Mouse (Mus musculus) hindbrain, embryonic 16.5 days (tissue): ENCODE measurements around the gene Rab20. TPM values are rescaled to one million over a fixed set of nuclear protein-coding genes. Genes with fewer than 3 reads are reported as not detected.
A peak's percentile ranks its signal among the peaks of the same experiment; 100 is the strongest.

Experiments used
- ATAC-seq: fragments of 200-750 bp; cut with Nextera tagmentation; 2 replicates; pipeline ENCODE4 v1.8.0; 2017; ENCODE audit warnings: moderate TSS enrichment, moderate library complexity
- H3K27ac ChIP-seq: fragments of 300-500 bp; sonication (generic); 2 replicates; pipeline ENCODE4 v1.5.1; 2014; ENCODE audit warnings: low read depth, mild to moderate bottlenecking, control low read depth, low read length, moderate library complexity
- H3K27me3 ChIP-seq: fragments of 300-500 bp; sonication (generic); replicated peaks from 2 replicates; pipeline ENCODE4 v1.6.1; 2014; ENCODE audit warnings: low read length; ENCODE audit not compliant: control insufficient read depth, insufficient read depth
- H3K36me3 ChIP-seq: fragments of 300-500 bp; sonication (generic); 2 replicates; pipeline ENCODE4 v1.6.1; 2014; ENCODE audit warnings: mild to moderate bottlenecking, low read length, moderate library complexity, mixed read lengths; ENCODE audit not compliant: control insufficient read depth, insufficient read depth
- H3K4me1 ChIP-seq: fragments of 300-500 bp; sonication (generic); 2 replicates; pipeline ENCODE4 v1.6.1; 2014; ENCODE audit warnings: low read depth, low read length; ENCODE audit not compliant: control insufficient read depth, insufficient read depth
- H3K4me2 ChIP-seq: fragments of 300-500 bp; sonication (generic); 2 replicates; pipeline ENCODE4 v1.6.1; 2014; ENCODE audit warnings: mild to moderate bottlenecking, low read length, control low read depth, moderate library complexity
- H3K4me3 ChIP-seq: fragments of 300-500 bp; sonication (generic); 2 replicates; pipeline ENCODE4 v1.5.1; 2014; ENCODE audit warnings: mild to moderate bottlenecking, low read length, control low read depth, moderate library complexity
- H3K9ac ChIP-seq: fragments of 300-500 bp; sonication (generic); 2 replicates; pipeline ENCODE4 v1.6.1; 2014; ENCODE audit warnings: low read depth, mild to moderate bottlenecking, control low read depth, low read length, moderate library complexity
- H3K9me3 ChIP-seq: fragments of 300-500 bp; sonication (generic); 2 replicates; pipeline ENCODE4 v1.6.1; 2014; ENCODE audit warnings: mild to moderate bottlenecking, low read length, moderate library complexity; ENCODE audit not compliant: control insufficient read depth
- WGBS: fragments of 180-500 bp; shearing (Covaris S2); extraction: QIAGEN DNeasy Blood & Tissue Kit; methylation state at CpG from one replicate; pipeline ENCODE4 v1.1.7; 2014; 5-methylcytosine and 5-hydroxymethylcytosine counted together
- polyA plus RNA-seq: library from polyadenylated mRNA; unstranded; fragments of >200 nt; fragmentation: Nextera tagmentation; extraction: Ambion mirVana; gene quantifications from 2 replicates; pipeline ENCODE4 v1.2.1, GENCODE M21; 2015

Gene Rab20
- polyA plus RNA-seq, 1 experiment from 2014 or later: 1.5 TPM

GRCm38 (mm10) chr8:11430688-11431087 lies 47.8 kb downstream of the Rab20 start:
- no peak for ATAC-seq
- Histone ChIP-seq H3K36me3 (no peaks in the 10 kb centered on the region), H3K9ac (no peak overlapping the region), H3K4me3 (no peak overlapping the region), H3K4me1 (no peaks in the 10 kb centered on the region), H3K9me3 (no peaks in the 10 kb centered on the region), H3K27me3 (no peaks in the 10 kb centered on the region), H3K27ac (no peak overlapping the region), H3K4me2 (no peak overlapping the region)
- WGBS: 60% methylated on average over 5 of the region's 5 CpGs

DNA sequence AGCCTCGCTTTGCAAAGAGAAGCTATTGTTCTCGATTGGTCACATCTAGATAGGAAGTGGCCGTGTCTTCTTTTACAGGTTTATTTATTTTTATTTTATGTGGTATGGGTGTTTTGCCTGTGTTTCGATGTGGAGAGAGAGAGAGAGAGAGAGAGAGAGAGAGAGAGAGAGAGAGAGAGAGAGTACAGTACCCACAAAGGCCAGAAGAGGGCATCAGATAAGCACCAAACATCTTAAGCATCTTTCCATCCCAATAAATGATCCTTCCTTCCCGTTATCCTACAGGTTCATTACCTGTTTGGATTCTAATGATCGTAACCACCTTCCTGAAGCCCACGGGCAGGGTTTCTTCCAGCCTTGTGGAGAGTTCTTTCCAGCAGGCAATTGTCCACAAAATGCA lies 55.4 kb downstream of the Rab20 start:
- Histone ChIP-seq H3K27ac (no peak overlapping the region), H3K4me3 (no peak overlapping the region), H3K4me1 (peaks cover 6% of the 10 kb centered on the region; the same call in 1 of the 2 replicates), H3K9me3 (no peaks in the 10 kb centered on the region), H3K36me3 (no peaks in the 10 kb centered on the region; the same call in 1 of the 2 replicates), H3K9ac (no peak overlapping the region), H3K27me3 (no peaks in the 10 kb centered on the region), H3K4me2 (no peak overlapping the region)
- ATAC-seq: no peak
- WGBS: 54% methylated on average over 7 of the region's 7 CpGs

DNA sequence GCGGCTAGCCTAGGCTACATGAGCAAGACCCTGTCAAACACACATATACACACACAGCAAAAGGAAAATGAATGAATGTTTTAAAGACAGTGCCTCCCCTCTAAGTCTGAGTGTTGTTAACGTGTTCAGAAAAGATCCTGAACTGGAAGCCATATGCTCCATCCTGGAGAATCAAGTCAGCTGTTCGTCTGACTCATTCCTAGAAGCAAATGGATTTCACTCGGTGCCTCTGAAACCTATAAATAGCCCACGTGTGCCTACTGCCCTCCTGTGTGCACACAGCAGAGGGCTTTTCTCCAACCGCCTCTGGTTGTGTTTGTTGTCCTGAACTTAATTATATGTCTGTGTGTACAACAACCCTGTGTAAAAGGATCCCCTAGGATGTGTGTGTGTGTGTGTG lies 56.5 kb downstream of the Rab20 start:
- Histone ChIP-seq H3K9me3 (no peaks in the 10 kb centered on the region), H3K36me3 (no peaks in the 10 kb centered on the region; the same call in 1 of the 2 replicates), H3K9ac (no peak overlapping the region), H3K4me2 (no peak overlapping the region), H3K27me3 (no peaks in the 10 kb centered on the region), H3K4me3 (no peak overlapping the region), H3K4me1 (peaks cover 11% of the 10 kb centered on the region; the same call in 1 of the 2 replicates), H3K27ac (no peak overlapping the region)
- ATAC-seq: no peak
- WGBS: 83% methylated on average over 6 of the region's 6 CpGs

DNA sequence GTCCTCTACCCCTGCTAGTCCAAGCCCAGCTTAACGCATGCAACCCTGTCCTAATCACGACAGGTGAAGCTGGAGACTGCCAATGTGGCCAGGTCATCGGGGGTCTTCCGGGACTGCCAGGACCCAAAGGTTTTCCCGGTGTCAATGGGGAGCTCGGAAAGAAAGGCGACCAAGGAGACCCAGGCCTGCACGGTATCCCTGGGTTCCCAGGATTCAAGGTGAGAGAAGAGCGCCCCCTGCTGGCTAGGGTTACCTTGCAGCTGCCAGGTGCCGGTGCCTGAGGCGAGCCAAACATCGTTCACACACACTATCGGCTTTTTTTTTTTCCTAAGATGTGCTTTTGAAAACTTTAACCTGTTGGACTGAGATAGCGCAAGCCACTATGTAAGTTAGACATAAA lies 57.4 kb downstream of the Rab20 start:
- no peak overlapping the region for H3K9ac ChIP-seq
- no peaks in the 10 kb centered on the region; the same call in 1 of the 2 replicates for H3K36me3 ChIP-seq
- no peaks in the 10 kb centered on the region for H3K9me3 ChIP-seq
- H3K4me2 ChIP-seq: no peak overlapping the region
- no peak overlapping the region for H3K4me3 ChIP-seq
- no peaks in the 10 kb centered on the region for H3K27me3 ChIP-seq
- no peak overlapping the region for H3K27ac ChIP-seq
- WGBS: 48% methylated on average over 14 of the region's 14 CpGs
- H3K4me1 ChIP-seq: peaks cover 11% of the 10 kb centered on the region; the same call in 1 of the 2 replicates
- ATAC-seq: no peak

GRCm38 (mm10) chr8:11419645-11420044 lies 58.9 kb downstream of the Rab20 start:
- Histone ChIP-seq H3K9ac (no peak overlapping the region), H3K4me2 (no peak overlapping the region), H3K36me3 (no peaks in the 10 kb centered on the region; the same call in 1 of the 2 replicates), H3K9me3 (no peaks in the 10 kb centered on the region), H3K4me3 (no peak overlapping the region), H3K27ac (no peak overlapping the region; the same call in 1 of the 2 replicates), H3K4me1 (peaks cover 12% of the 10 kb centered on the region), H3K27me3 (no peaks in the 10 kb centered on the region)
- 6% methylated on average over 2 of the region's 2 CpGs for WGBS
- ATAC-seq: peak; percentile 53

- H3K36me3 ChIP-seq: no peaks in the 10 kb centered on the region; the same call in 1 of the 2 replicates
- no peak overlapping the region for H3K9ac ChIP-seq
- ATAC-seq: peak; percentile 88
- H3K4me2 ChIP-seq: peak overlapping the region; percentile 16; the same call in 1 of the 2 replicates
- peak overlapping the region; percentile 66 for H3K27ac ChIP-seq
- peaks cover 16% of the 10 kb centered on the region for H3K4me1 ChIP-seq
- H3K27me3 ChIP-seq: no peaks in the 10 kb centered on the region
- H3K4me3 ChIP-seq: no peak overlapping the region
- no peaks in the 10 kb centered on the region for H3K9me3 ChIP-seq
- WGBS: 35% methylated on average over 6 of the region's 6 CpGs
Observed at GRCm38 (mm10) chr8:11419232-11419631, 59.3 kb downstream of the Rab20 start.

DNA sequence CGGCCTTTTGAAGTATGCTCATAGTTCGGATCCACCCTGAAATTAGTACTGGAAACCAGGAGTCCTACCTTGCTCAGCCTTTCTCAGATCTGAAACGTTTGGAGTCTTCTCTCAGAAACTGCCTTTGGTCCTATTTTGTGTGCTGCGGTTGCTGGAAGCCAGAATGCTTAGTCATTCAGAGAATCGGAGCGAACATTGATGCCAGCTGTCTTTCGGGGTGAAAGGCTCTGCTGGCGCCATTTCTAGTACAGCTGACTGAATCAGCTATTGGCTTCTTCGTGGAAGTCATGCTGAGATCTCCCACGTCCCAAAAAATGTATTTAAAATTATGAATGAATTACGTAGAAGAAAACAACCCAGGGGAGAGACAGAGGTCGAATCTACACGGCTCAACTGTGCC lies 60.7 kb downstream of the Rab20 start:
- no peak for ATAC-seq
- 53% methylated on average over 13 of the region's 13 CpGs for WGBS
- no peak overlapping the region for H3K4me3 ChIP-seq
- H3K4me2 ChIP-seq: no peak overlapping the region
- H3K27me3 ChIP-seq: no peaks in the 10 kb centered on the region
- no peak overlapping the region for H3K9ac ChIP-seq
- H3K9me3 ChIP-seq: no peaks in the 10 kb centered on the region
- no peaks in the 10 kb centered on the region for H3K36me3 ChIP-seq
- no peak overlapping the region for H3K27ac ChIP-seq
- peaks cover 21% of the 10 kb centered on the region for H3K4me1 ChIP-seq

DNA sequence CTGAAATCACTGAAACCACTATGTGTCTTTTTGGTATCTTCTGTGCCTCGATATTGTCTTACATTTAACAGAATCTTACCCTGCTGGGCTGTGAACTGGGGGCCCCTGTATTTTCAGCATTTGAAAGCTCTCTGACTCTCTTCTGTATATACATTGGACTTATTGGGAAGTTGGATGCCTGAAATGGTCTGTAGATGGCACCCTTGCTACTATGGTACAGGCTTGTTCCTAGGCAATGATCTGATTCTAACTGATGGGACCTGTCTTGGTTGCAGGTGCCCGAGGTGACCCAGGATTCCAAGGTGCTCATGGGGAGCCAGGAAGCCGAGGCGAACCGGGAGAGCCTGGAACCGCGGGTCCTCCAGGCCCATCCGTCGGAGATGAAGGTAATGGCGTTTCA lies 63.4 kb downstream of the Rab20 start:
- Histone ChIP-seq H3K4me2 (no peak overlapping the region), H3K4me3 (no peak overlapping the region), H3K9me3 (no peaks in the 10 kb centered on the region), H3K9ac (no peak overlapping the region), H3K27me3 (no peaks in the 10 kb centered on the region), H3K27ac (no peak overlapping the region), H3K4me1 (peaks cover 21% of the 10 kb centered on the region), H3K36me3 (no peaks in the 10 kb centered on the region)
- 88% methylated on average over 10 of the region's 10 CpGs for WGBS
- ATAC-seq: no peak

GRCm38 (mm10) chr8:11414304-11414703 lies 64.2 kb downstream of the Rab20 start:
- WGBS: 20% methylated on average over 8 of the region's 8 CpGs
- Histone ChIP-seq H3K4me2 (no peak overlapping the region), H3K36me3 (no peaks in the 10 kb centered on the region), H3K4me1 (peaks cover 21% of the 10 kb centered on the region), H3K9ac (peak overlapping the region; percentile 20; the same call in 1 of the 2 replicates), H3K27me3 (no peaks in the 10 kb centered on the region), H3K27ac (no peak overlapping the region), H3K9me3 (no peaks in the 10 kb centered on the region), H3K4me3 (no peak overlapping the region)
- peak; percentile 67 for ATAC-seq

- H3K9me3 ChIP-seq: no peaks in the 10 kb centered on the region
Observed at GRCm38 (mm10) chr8:11412450-11412849, 66.1 kb downstream of the Rab20 start.

More at GRCm38 (mm10) chr8:11412450-11412849, 66.1 kb downstream of the Rab20 start:
- H3K4me2 ChIP-seq: no peak overlapping the region
- no peak overlapping the region for H3K9ac ChIP-seq
- 48% methylated on average over 5 of the region's 5 CpGs for WGBS
- no peaks in the 10 kb centered on the region for H3K27me3 ChIP-seq
- H3K36me3 ChIP-seq: no peaks in the 10 kb centered on the region
- no peak overlapping the region for H3K4me3 ChIP-seq
- no peak for ATAC-seq
- H3K4me1 ChIP-seq: peaks cover 10% of the 10 kb centered on the region
- no peak overlapping the region for H3K27ac ChIP-seq
